Mouse (Mus musculus) forelimb bud, embryonic 11.5 days (tissue): ENCODE data around the gene Mia2.

Experiments
- DNase-seq: peaks from one replicate; pipeline ENCODE4 v3.0.0-alpha.2; 2012; ENCODE audit warnings: low read depth, low spot score

Mia2 gene

GRCm38 (mm10) chr12:59164522-59164921 lies 68.9 kb downstream of the Mia2 start:
- no peak for DNase-seq

- no peak for DNase-seq
Measured at GRCm38 (mm10) chr12:59166557-59166956, 71.0 kb downstream of the Mia2 start.

- no peak for DNase-seq
Measured at GRCm38 (mm10) chr12:59169935-59170334, 74.3 kb downstream of the Mia2 start.

DNA sequence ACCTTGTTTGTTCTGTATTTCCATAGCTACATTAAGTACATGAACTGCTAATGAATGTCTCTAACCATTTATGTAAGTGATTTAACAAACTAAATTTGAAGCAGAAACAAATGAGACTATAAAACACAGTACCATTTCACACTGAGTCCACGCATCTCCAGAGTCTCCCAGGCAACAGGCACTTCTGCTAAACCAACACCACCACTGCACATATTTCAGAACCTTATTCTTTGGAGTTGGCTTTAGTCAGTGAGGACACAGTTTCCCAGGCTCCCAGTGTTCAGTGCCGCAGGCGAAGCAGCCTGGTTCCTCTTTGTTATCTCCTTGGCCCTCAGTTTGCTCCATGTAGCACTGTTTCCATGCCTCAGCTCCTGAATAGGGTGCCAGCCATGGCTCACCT lies 82.2 kb downstream of the Mia2 start:
- DNase-seq = no peak

- no peak for DNase-seq
Measured at GRCm38 (mm10) chr12:59188086-59188682, 92.6 kb downstream of the Mia2 start.

DNA sequence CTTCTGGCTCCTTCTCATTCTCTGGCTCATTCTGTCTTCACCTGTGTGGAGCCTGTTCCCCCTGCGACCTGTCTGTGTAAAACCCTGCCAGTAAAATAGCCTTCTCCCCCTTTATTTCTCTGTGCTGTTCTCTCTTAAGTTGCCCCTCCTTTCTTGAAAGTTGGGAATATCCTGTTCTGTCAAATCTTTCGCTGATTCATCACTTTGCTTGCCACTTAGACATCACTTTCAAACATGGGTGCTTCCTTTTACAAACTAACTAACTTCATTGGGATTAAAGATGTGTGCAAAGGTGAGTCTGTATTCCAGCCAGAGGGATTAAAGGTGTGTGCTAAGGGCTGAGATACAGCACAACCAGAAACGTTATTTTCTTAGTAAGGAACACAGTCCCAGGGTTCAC lies 98.0 kb downstream of the Mia2 start:
- DNase-seq = no peak

- DNase-seq = no peak
Measured at GRCm38 (mm10) chr12:59194341-59195003, 98.9 kb downstream of the Mia2 start.

DNA sequence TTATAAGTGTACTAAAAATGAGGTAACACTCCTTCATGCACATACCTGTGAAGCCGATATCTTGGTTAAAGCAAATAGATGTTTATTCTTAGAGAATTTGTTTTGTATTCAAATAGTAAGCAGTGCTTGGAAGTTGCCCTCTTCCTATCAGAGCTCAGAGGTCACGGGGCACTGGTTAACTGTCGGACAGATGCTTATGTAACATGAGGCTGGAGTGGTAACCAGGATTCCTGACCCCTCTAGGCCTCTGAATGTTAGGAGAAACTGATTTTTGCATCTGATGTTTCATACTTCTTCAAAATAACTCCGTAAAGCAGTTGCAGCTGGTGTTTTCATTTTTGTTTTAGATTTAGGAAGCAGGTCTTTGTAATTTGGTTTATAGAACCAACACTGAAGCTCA lies 99.5 kb downstream of the Mia2 start:
- DNase-seq = no peak

GRCm38 (mm10) chr12:59195941-59196340 lies 100.3 kb downstream of the Mia2 start:
- DNase-seq = no peak

GRCm38 (mm10) chr12:59198750-59199149 lies 103.2 kb downstream of the Mia2 start:
- no peak for DNase-seq

- no peak for DNase-seq
Measured at GRCm38 (mm10) chr12:59199361-59199760, 103.8 kb downstream of the Mia2 start.

DNA sequence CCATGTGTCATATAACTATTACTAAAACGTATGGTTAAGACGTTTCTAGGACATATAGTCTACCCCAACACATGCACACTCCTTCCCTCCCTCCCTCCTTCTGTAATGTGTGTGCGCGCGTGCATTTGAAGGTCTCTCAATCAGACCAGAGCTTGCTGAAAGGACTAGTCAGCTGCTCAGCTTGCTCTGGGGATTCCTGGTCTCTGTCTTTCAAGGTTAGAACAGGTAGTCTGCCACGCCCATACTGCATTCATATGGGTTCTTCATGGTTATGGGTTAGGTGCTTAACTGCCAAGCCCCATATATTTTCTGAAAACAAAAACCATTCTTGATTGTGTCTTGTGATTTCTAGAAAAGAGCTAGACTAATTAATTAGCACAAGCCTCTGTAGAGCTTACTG lies 110.0 kb downstream of the Mia2 start:
- DNase-seq = no peak

DNA sequence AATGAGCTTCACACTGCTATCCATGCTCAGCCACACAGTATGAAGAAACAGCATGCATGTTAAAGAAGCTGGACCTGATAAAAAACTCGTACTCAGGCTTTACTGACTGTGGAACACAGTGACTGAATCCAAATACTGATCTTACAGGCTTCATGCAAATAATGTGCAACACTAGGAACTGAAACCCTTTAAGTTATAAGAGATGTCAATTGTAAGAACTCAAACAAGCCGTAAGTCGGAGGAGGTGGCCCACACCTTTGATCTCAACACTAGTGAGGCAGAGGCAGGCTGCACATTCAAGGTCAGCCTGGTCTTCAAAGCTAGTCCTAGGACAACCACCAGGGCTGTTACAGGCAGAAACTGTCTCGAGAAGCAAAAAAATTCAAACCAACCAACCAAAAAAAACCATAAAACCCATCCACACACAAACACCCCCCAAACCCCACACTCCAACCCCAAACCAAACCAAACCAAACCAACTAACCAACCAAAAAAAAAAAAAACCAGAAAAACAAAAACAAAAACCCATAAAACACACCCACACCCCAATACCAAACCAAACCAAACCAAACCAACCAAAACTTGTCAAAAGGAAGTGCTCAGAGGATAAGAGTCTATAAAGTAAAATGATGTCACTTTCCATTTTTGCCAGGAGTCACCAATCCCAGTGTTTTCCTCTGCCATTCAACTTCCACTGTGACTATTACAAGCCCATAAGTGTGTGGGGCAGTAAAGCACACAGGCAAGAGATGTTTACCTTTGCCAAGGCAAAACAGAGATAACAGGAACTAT lies 110.8 kb downstream of the Mia2 start:
- DNase-seq = no peak

DNA sequence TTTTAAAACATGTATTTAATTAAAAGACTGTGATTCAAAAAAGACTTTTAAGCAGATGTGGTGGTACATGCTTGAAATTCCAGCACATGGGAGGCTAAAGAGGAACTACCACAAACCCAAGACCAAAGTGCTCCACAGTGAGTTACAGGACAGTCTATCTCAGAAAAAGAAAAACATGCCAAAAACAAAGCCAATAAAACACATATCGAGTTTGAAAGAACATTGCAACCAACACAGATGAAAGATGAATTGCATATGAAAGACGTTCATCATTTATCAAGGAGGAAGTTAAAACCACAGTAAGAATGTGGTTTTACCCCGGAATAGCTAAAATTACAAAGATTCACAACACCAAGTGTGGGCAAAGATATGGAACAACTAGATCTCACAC lies 111.4 kb downstream of the Mia2 start:
- DNase-seq = no peak

DNA sequence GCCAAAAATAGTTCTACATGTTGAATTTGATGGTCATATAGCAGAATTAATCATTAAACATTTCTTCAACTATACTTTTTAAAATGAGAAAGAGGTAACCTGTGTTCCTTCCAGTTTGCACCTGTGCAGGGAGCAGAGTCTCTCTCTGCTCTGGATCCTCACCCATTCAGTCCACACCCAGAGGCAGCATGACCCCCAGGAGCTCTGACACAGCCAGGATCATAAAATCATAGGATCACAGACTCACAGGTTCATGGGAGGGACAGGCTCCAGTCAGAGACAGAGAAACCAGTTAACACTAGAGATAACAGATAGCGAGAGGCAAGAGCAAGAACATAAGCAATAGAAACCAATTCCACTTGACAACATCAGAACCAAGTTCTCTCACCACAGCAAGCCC lies 112.2 kb downstream of the Mia2 start:
- no peak for DNase-seq

GRCm38 (mm10) chr12:59216176-59216575 lies 120.6 kb downstream of the Mia2 start:
- DNase-seq = no peak

DNA sequence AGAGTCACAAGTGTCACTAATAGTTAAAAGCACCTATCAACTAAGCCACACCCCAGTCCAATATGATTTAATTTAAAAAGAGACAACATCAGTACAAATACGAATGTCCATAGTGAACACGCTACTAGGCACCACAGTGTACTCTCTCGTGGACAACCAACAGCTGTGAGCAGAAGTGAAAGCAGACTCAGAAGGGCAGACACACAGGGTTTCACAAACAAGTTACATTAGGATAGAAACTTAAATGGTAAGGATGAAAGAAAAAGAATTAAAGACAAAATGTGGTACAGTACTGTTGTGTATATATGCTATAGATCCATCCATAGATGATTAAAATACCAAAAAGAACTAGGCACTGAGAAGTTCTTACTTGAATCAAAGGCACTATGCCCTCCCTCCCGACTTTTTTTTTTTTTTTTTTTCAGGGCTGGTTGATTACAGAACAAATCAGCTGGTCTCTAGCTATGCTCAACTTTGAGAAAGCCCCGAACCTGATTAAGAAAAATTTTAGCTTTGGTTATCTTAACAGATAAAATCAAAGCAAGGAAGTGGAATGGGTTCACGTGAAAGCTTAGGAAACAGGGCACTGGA lies 121.2 kb downstream of the Mia2 start:
- DNase-seq = no peak

DNA sequence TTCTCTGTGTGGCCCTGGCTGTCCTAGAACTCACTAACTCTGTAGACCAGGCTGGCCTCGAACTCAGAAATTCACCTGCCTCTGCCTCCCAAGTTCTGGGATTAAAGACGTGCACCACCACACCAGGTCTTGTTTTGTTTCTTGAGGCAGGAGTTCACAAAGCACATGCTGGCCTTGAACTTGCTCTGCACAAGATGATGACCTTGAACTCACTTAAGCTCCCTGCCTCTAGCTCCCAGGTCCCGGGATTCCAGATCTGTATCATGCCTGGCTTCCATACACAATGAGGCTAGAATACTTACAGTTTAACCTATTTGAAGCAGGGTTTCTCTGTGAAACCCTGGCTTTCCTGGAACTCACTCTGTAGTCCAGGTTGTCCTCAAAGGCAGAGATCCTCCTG lies 121.7 kb downstream of the Mia2 start:
- DNase-seq = no peak

- peak; percentile 16 for DNase-seq
Measured at GRCm38 (mm10) chr12:59218640-59219321, 123.2 kb downstream of the Mia2 start.

GRCm38 (mm10) chr12:59219325-59220225 lies 124.0 kb downstream of the Mia2 start, which contains the start of gene Fbxo33:
Gene Fbxo33 (minus strand): TSS chr12:59219725.
- DNase-seq = peak; percentile 97

DNA sequence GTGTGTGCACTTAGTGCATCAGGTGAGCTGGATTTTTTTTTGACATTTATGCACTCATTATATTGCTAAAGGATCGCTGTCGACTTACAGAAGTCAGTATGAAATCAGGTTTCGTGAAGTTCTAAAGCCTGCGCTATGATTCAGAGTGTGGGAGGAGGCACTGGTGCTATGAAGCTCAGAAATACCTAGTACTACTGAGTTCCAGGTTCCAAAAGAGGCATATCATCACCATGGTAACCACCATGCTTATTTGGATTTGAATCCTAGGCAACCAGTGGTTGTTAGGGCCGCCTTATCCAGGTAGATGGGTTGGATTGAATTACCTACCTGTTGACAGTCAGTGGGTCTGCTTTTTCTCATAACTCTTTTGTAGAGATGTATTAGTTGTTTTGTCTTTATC lies 132.8 kb downstream of the Mia2 start:
- DNase-seq = no peak
